Mouse (Mus musculus) erythroblast, embryonic 14.5 days (primary cell): ENCODE measurements around the gene Dmrt3.

Experiments used
- GATA1 ChIP-seq: IDR thresholded peaks from 2 replicates; pipeline ENCODE4 v1.6.1; 2012; ENCODE audit warnings: low read length, inconsistent platforms, mixed read lengths
- TAL1 ChIP-seq: IDR thresholded peaks from 3 replicates; pipeline ENCODE4 v1.6.1; 2012; ENCODE audit warnings: low read length, inconsistent platforms, mixed read lengths

- no peak for TF ChIP-seq GATA1
- no peak for TF ChIP-seq TAL1
Measured at GRCm38 (mm10) chr19:25672101-25672950, 62.2 kb downstream of the Dmrt3 start, which contains the start of gene Dmrt2.
